Mouse (Mus musculus): ENCODE results near the gene Timm22.

GRCm38 (mm10) chr11:76398312-76398797 is 8.4 kb upstream of the Timm22 start:
- TF ChIP-seq CTCF (IDR thresholded peaks at IDR 0.05; ENCODE audit: extremely low read depth, insufficient read length, insufficient replicate concordance, low read depth, low read length), result no peak
- TF ChIP-seq POLR2A (IDR thresholded peaks at IDR 0.05; ENCODE audit: low read depth, low read length), result no peak
